Mouse (Mus musculus): Measurements from ENCODE around the gene Tmem176a. TPM values are rescaled to one million over a fixed set of nuclear protein-coding genes. Genes with fewer than 3 reads are reported as not detected.
"Not testable (repeated sequence)": the region's sequence is repeated elsewhere in the genome, so short reads cannot be mapped to it uniquely, and the experiment has no call there.

Tmem176a gene
- total RNA-seq (2017), result 33.7 and 54.6 TPM in 2 replicates

DNA sequence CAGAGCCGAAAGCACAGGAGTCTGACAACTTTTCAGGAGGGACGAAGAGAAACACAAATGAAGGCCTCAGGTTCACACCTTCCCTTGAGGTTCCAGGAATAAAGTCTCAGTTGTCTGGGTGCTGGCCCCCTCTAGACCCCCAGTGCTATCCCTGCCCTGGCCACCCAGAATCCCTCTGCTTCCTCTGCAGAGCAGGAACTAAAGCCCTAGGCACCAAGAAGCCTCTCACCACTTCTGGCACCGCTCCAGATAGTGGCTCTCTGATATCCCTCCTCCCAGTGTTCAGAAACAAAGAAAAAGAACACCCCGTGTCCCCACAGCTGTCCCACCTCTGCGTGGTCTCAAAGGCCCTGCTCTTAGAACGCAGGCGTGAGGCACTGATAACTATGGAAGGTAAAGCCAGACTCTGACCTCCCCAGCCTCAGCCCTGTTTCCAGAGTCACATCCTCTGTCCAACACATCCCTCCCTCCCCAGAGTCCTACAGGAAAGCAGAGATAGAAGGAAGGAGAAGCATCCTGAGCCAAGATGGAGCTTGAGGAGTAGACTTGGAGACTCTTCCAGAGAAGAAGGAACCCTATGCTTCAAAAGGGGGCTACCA, at the start of gene Tmem176a:
Gene Tmem176a (plus strand): TSS at position 549 of the 599 bp plus-strand sequence.
- peak; percentile 19 for ATAC-seq (replicated peaks; ENCODE audit: low read depth, poor library complexity, severe bottlenecking)

DNA sequence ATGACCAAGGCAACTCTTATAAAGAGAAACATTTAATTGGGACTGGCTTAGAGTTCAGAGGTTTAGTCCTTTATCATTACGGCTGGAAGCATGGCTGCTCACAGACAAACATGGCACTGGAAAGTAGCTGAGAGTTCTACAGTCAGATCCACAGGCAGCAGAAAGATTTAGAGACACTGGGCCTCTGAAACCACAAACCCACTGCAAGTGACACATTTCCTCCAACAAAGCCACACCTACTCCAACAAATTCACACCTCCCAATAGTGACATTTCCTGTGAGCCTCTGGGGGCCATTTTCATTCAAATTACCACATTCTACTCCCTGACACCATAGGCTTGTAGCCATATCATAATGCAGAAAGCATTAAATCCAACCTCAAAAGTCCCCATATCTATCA, 38.8 kb upstream of the Tmem176a start:
- ATAC-seq (replicated peaks; ENCODE audit: low read depth, poor library complexity, severe bottlenecking), result peak; percentile 90

DNA sequence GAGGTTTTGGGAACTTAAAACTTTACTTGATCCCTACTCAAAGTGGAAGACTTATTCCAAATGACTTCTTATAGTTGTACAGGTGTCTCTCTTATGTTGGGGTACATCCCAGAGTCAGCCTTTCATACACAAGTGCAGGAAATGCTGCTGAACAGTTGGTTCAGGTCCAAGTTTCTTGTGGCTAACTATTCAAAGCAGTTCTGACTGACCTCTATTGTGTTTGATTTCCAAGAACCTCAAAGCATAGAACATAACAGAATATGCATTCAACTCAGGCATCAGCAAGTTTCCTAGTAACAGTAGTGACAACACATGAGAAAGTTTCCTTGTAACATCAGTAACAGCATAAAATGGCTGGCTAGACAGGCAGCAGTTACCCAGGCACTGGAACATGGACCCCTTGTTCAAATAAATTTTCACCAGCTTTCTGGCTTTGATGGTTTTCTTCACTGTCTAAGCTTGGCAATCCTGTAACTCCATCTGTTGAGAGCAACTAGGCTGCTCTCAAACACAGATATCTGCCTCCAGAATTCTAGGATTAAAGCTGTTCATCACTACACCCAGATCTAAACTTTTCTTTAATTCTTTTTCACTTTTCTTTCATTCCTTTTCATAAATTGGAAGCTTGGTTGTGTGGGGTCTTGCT, 37.2 kb upstream of the Tmem176a start:
- ATAC-seq (replicated peaks; ENCODE audit: low read depth, poor library complexity, severe bottlenecking), result no peak

DNA sequence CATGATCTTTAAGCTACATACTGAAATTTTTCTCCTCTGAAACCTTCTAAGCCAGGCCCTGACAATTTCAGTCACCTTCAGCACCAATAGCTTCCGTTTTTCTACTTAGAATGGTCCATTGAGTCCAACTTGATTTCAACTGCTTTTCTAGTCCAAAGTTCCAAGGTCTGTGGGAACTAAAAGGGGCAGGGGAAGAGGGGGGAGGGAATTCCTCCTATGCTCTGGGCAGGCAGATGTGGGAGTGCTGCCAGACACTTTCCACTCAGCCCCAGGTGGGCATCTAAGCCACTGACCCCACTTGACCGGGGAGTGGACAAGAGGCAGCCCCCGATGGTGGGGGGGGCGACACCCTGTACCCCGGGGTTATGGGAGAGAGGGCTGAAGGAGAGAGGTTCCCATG, 36.4 kb upstream of the Tmem176a start:
- ATAC-seq (replicated peaks; ENCODE audit: low read depth, poor library complexity, severe bottlenecking), result no peak

DNA sequence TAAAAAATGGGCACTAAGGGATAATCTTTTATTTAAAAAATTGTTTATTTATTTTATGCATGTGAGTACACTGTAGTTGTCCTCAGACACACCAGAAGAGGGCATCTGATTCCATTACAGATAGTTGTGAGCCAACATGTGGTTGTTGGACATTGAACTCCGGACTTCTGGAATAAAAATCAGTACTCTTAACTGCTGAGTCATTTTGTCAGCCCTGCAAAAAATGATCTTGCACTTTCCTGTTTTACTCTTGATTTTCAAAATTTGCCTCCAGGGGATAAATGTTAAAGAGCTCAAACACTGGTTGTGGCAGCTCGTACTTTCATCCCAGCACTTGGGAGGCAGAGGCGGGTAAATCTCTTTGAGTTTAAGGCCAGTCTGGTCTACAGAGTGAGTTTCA, 34.0 kb upstream of the Tmem176a start:
- no peak for ATAC-seq (replicated peaks; ENCODE audit: low read depth, poor library complexity, severe bottlenecking)

DNA sequence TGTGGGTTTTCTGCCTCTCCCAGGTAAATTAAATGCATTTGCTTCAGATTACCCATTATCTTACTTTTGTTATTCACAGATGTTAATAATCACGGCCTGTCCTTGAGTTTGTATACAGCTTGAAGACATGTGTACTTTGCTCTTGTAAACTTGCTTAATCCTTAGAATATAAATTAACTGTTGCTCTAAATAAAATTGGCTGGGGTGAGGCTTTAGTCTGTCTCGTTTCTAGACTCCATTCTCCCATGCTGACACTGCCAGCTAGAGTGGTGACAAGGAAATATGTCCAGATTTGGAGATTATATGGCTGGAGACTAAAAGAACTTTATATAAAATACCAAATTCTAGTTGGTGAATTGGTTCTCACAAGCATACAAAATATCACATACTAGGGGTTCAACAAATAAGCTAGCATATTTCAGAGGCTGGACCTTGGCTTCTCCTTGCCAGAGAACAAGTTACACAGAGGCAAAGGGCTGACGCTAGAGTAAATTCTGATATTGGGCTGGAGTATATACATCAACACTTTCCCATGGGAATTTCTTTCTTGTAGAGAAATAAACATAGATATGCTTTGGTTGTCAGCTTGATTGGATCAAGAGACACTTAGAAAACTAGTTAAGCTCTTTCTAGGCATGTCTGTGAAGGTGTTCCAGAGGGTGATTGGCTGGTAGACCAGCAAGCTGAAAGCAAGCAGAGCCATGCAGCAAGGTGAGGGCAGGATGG, 31.1 kb upstream of the Tmem176a start:
- ATAC-seq (replicated peaks; ENCODE audit: low read depth, poor library complexity, severe bottlenecking), result no peak

DNA sequence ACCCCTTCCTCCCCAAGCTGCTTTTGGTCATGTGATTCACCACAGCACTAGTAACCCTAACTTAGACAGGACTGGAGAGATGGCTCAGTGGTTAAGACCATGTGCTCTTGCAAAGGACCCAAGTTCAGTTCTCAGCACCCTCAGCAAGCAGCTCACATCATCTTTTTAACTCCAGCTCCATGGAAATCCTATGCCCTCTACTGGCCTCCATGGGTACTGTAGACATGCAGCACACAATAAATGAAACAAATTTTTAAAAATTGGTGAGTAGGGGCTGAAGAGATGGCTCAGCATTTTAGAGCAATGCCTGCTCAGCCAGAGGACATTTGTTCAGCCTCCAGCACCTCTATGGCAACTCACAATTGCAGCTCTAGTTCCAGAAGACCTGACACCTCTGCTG, 25.7 kb upstream of the Tmem176a start:
- no peak for ATAC-seq (replicated peaks; ENCODE audit: low read depth, poor library complexity, severe bottlenecking)

DNA sequence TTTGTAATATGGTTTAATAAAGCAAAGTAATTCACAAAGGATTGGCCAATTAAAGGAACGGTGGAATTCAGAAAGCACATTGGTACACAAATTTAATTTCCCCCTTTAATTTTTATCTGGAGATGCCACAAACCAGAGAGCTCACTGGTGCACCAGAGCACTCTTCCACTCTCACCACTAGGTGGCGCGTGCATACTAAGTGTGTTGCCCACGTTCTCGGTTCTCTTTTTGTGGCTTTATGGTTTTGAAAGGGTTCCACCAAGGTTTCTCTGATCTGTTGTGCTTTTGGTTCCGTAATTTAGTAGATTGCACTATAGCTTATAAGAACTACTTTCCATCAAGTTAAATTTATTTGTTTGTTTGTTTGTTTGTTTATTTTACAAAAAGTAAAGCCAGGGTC, 22.9 kb upstream of the Tmem176a start:
- peak; percentile 100 for ATAC-seq (replicated peaks; ENCODE audit: low read depth, poor library complexity, severe bottlenecking)

DNA sequence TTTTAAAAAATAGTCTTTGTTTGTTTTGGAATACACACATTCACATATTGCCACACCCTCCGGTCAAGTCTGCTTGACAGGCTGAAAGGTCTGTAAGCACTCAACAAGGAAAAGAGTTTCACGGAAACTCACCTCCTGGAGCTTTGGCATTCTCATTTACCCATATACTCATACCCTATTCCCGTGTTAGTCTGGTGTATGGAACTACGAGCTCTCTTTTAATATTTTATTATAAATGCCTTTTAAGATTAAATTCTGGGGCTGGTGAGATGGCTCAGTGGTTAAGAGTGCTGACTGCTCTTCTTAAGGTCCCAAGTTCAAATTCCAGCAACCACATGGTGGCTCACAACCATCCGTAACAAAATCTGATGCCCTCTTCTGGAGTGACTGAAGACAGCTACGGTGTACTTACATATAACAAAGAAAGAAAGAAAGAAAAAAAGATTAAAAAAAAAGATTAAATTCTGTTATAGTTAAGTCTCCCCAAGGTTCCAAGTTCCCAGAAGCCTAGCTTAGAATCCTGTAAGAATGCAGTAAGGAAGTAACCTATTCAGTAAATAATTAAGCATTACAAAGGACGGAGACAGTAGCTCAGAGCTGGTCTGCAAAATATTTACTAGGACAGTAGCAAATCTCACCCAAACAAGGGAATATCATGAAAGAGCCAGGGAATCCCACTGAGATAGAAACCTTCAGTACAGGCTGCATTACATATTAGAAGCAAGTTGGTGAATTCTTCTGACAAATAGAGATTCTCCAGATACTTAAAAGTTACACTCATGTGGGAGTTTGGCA, 18.5 kb upstream of the Tmem176a start:
- not testable (repeated sequence) for ATAC-seq (replicated peaks; ENCODE audit: low read depth, poor library complexity, severe bottlenecking)

DNA sequence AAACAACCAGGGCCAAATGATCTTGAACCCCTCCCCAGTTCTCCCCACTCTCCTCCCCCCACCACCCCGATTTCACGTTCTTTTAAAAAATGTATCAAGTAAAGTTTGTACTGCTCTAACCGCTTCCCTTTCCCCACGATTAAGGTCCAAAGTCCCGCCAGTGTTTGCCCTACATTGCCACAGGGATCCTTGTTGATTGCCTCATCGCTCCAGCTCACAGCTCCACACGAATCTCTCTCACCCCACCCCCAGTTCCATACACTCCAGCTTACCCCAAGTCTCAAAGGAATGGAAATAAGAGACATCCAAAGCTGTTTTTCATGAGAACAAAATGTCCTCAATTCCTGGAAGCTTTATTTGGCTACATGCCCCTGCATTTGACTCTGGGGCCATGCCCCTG, 15.7 kb upstream of the Tmem176a start:
- no peak for ATAC-seq (replicated peaks; ENCODE audit: low read depth, poor library complexity, severe bottlenecking)

DNA sequence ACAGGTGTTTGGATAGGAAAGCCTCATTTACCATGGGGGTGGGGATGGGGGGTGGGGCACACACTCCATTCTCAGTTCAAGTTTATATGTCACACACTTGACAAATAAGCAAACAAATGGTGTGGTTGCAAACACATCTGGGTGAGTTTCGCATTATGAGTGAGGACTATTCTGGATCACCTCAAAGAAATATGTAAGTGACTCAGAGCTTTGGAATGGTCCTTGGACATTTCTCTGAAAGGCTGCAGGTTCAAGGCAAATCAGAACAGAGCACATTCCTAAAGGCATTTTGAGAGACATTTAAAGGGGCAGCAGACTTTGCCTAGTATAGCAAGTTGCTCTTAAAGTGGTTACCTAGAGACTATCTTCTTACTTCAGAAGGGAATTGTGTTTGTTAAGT, 11.7 kb upstream of the Tmem176a start:
- no peak for ATAC-seq (replicated peaks; ENCODE audit: low read depth, poor library complexity, severe bottlenecking)

DNA sequence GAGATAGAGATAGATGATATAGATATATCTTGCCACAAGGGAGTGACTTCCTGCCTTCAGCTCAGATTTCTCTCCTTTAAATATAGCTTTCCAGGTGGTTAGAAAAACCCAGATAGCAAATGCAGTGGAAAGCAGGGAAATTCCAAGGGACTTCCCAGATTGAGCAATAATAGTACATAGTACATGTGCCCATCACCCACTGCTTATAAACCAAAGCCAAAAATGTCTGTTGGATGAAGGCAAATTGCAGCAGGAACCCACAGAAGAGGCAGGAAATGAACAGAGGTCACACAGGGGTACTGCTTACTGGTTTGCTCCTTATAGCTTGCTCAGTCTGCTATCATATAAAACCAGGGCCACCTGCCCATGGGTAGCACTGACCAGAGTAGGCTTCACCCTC, 11.1 kb upstream of the Tmem176a start:
- ATAC-seq (replicated peaks; ENCODE audit: low read depth, poor library complexity, severe bottlenecking), result 0 out of 2 replicates have a peak, but pooled peaks have one; percentile 26

DNA sequence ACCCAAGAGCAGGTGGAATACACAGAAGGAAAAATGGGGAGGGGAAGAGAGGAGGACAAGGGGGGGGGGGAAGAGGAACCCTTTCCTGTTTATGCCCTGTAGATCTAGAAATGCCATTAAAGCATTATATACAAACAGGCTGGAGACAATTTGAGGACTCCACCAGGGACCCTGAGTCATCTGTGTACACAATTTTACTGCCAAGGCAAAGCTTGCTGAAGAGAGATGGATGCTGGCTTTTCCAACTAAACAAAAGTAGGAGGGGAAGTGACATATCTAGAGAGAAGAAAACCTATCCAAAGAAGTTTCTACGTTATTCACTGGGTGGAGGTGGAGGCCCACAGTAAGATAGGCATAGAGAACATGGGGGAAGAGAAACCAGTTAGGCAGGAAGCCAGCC, 10.5 kb upstream of the Tmem176a start:
- no peak for ATAC-seq (replicated peaks; ENCODE audit: low read depth, poor library complexity, severe bottlenecking)

DNA sequence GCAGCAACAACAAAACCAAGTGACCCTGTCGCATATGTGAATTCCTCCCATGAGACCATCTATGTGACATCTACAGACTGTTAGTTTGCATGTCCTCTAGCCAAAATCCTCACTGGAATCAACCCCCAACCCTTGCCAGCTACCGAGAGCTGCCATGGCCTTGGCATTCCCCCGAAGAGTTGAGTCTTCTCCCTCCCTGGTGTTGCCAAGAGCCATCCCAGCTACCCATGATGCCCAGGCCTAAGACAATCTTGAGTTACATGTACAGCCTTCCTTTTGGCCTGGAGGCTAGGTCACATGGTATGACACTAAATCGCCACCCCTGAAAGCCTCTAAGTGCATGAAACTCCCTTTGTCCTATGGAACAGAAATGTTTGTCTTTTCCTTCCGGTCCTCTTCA, 9.6 kb upstream of the Tmem176a start:
- ATAC-seq (replicated peaks; ENCODE audit: low read depth, poor library complexity, severe bottlenecking), result no peak

DNA sequence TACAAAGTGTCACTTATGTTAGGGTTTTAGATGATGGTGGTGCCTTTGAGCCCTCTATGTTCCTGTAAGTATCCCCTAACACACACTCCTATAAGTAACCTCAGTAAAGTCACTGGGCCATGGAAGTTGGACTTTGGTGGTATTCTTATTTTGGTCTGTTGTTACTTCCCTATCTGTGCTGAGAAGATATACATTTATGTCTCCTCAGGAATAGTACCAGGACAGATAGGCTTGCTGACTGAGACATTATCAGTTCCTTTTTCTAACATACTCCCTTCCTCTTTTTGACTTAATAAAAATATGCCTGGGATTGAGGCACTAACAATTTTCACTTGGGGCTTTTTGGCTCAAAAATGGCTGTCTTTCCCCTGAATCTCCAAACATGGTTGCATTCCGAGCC, 8.3 kb upstream of the Tmem176a start:
- ATAC-seq (replicated peaks; ENCODE audit: low read depth, poor library complexity, severe bottlenecking), result peak; percentile 74

DNA sequence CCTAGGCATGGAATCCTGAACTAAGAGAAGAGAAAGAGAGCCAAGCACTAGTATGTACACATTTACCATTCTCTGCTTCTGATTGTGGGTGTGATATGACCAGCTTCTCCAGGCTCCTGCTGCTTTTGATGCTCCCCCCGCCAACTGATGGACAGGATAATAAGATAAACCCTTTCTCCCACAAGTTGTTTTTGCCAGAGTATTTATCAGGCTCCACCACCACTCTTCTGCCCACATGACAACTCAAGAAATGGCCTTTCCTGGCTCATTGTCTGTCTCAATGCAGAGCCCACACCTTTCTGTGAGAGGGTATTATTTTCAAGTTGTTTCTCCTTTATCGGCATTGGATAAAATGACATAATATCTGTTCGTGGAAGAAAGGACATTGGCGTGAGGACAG, 7.2 kb upstream of the Tmem176a start:
- no peak for ATAC-seq (replicated peaks; ENCODE audit: low read depth, poor library complexity, severe bottlenecking)

DNA sequence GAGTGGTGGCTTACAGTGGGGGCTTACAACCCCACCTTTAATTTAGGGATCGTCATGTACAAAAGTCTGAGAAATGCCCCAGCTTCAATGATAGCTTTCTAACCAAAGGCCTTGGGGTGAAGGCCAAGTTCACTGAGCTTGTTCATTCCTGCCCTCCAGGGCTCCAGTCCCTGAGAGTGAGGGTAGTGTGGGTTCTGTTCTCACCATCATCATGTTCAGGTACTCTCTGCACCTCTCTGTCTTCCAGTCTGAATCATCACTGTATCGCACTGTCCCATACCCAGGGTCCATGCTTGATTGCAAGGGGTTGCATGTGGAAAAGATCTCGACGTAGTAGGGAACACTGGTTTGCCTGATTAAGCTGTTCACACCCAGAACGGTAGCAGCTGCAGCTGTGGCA, 5.5 kb upstream of the Tmem176a start:
- no peak for ATAC-seq (replicated peaks; ENCODE audit: low read depth, poor library complexity, severe bottlenecking)

DNA sequence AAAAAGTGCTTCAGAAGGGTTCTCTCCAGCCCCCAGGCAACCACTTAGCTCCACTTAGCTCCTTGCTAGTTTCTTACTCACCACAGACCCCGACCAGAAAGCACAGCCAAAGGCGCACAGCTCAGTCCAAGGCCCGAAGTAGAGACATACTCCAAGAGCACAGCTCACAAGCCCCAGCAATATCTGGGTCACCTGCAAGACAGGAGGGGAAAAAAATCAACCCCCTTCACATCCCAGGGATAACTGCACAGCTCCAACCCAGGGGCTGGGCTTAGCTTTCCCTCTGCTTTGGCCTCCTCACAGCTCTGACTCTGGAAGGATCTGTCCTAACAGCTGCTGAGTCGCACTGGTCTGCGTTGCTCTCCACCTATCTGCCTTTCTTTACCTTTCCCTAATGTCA, 4.6 kb upstream of the Tmem176a start:
- ATAC-seq (replicated peaks; ENCODE audit: low read depth, poor library complexity, severe bottlenecking), result no peak

DNA sequence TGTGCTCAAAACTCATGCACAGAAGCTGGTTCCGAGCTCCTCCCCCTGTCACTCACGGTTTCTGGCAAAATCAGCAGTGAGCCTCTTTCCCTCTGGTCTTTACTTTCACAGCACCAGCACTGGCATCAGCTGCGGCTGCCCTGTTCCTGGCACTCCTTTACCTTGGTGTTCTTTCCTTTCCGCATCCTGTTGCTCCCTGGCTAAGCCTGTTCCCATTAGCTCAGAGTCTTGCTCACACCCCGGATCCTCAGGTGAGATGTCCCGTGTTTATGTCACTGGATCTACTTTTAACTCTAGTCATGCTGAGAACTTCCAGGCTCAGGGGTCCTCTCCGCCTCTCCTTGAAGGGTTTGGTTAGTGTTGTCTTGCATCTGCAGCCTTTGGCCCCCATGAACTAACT, 3.2 kb upstream of the Tmem176a start:
- ATAC-seq (replicated peaks; ENCODE audit: low read depth, poor library complexity, severe bottlenecking), result no peak

DNA sequence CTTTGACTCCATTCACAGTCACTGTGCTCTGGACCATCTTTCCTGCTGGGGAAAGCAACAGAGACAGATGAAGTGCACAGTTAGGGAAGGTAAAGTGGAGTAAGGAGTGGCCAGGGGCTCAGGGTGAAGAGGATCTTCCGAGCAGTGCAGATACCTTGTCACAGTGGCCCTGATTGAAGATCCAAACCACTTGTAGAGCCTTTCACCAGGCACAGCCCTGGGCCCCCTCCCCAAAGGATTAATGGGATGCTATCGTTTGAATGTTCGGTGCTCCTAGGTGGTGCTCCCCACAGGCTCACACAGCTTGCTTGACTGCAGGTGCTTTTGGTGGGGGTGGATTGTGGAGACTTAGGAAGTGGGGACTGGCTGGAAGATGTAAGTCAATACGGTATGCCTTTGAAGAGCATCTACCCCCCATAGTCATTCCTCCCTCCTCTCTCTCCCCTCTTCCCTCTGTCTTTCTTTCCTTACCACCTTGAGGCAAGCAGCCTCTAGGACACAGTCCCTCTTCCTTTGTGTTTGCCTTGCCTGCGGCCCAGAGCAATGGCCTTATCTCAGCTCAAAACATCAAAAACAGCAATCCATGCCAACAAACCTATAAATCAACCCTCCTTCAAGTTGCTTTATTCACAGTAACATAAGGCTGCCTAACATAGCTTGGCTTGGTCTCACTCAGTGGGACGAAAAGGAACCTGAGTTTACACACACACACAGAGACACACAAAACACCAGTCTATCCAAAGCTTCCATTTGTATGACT, 2.2 kb upstream of the Tmem176a start:
- ATAC-seq (replicated peaks; ENCODE audit: low read depth, poor library complexity, severe bottlenecking), result no peak
